Mouse (Mus musculus) ZHBTc4 (cell line): ENCODE measurements around the gene Hook2.

Experiments
- DNase-seq: peaks from one replicate; pipeline ENCODE4 v3.0.0-alpha.2; 2011; ENCODE audit warnings: low read depth, low spot score

The Hook2 gene

GRCm38 (mm10) chr8:84973079-84973478, 17.3 kb upstream of the Hook2 start:
- no peak for DNase-seq

DNA sequence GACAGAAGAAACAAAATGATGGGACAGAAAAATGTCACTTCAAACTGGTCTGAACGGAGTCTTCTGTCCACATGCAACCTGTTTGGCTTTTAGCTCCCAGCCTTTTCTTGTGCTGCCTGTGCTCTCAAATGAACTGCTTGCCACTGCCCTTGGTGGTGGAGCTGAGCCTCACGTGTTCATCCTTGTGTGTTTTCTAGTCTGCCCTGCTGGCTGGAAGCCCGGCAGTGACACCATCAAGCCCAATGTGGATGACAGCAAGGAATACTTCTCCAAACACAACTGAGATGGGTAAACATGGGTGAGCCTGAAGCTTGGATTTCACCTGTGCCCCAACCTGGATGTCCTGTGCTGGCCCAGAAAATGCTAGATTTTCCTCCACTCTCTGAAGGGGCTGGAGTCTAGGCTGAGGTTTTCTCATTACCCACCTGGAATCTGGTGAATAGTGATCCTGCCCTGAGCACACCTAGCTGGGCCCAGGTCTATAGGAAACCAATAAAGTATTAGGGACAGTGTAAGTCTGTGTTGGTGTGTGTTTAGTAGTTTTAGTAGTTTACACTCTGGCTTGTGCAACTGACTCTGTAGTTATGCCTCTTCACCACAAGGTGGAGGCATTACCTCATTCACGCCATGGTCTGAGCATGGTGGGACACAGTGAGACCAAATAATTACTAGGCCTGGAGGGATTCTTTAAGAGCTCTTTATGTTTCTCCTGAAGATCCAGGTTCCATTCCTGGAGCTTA, 16.4 kb upstream of the Hook2 start:
- peak; percentile 81 for DNase-seq

DNA sequence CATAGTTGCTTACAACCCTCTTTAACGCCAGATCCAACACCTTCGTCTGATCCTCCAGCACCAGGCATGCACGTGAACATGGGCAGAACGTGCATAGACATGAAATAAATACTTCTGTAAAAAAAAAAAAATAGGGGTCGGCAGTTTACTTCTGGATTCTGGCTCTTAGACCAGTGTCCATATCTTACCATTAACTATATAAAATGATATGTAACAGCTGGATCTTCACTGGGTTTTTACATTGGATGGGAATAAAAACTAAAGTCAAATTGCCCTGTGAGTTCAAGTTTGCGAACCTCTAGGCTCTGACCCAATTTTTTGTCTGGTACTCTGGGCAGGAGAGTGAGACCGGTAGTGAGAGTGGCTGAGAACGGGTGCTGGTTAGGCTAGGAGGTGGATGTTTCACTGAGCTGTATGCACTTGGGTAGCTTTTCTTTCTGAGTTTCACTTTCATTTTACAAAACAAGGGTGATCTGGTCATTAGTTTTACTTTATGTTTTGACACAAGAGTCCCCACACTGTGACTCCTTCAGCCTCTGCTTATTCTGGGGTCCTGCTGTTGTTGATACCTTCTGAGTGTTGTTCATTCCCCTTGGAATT, 15.8 kb upstream of the Hook2 start:
- DNase-seq: no peak

GRCm38 (mm10) chr8:84975434-84975833, 15.0 kb upstream of the Hook2 start:
- peak; percentile 79 for DNase-seq

DNA sequence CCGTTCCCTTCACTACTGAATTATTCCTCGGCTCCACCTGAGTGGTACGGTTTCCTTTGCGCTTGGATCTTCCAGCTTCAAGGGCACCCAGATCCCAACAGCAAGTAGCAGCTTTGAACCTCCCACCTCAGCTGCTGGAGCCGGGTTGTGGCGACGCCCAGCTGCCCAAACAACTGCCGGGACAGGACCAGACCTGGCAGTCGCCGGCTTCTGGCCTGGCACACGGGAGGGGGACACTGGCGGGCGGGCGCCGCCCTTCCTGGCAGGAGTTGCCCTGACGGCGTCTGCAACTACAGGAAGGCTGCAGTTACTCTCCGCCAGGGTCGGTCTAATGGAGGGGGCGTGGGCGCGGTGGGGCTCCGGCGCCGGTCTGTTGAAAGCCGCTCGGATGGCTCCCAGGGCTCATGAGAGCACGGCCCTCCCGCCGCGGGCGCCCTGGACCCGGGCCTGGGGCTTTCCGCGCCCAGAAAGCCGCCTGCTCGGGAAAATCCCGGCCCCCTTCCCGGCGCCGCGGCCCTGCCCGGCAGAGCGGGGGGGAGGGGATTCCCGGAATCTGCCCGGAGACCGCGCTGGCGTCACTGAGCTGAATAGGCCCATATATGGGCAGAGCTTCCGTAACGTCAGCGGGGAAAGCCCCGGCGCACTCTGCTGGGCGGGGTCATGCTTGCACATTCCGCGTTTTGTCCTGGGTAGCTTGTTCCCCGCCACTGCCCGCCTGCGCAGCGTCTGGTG, 14.2 kb upstream of the Hook2 start:
- DNase-seq: peak; percentile 97

- no peak for DNase-seq
Observed at GRCm38 (mm10) chr8:84976763-84977434, 13.5 kb upstream of the Hook2 start.

DNA sequence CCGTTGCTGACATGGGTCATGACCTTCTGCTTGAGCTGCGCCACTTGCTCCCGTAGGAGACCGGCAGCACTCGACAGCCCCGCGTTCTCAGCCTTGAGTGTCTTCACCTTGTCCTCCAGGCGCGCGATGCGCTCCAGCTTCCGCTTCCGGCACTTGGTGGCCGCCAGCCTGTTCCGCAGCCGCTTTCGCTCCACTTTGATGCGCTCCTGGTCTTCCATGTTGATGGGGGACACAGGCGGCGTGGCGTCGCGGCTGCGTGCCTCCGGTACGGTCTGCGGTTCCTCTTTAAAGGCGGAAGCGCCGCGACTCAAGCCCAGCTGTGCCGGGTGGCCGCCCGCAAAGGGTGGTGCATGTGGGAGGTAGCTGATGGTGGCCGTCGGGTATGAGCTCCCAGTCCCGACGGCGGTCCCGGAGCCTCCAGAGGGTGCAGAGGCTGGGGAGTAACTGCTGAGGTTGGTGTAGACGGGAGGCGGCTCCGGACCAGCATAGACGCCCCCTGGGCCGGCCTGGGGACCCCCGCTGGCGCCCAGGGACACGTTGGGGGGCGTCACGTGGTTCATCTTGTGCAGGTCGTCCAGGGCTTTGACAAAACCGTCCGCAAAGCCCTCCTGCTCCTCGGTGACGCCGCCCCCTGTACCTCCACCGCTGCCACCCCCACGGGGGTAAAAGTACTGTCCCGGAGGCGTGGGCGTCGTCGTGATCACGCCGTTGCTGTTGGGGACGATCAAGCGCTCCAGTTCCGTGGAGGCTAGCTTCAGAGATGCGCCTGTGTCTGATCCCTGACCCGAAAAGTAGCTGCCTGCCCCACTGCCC, 12.8 kb upstream of the Hook2 start:
- DNase-seq: peak; percentile 85

DNA sequence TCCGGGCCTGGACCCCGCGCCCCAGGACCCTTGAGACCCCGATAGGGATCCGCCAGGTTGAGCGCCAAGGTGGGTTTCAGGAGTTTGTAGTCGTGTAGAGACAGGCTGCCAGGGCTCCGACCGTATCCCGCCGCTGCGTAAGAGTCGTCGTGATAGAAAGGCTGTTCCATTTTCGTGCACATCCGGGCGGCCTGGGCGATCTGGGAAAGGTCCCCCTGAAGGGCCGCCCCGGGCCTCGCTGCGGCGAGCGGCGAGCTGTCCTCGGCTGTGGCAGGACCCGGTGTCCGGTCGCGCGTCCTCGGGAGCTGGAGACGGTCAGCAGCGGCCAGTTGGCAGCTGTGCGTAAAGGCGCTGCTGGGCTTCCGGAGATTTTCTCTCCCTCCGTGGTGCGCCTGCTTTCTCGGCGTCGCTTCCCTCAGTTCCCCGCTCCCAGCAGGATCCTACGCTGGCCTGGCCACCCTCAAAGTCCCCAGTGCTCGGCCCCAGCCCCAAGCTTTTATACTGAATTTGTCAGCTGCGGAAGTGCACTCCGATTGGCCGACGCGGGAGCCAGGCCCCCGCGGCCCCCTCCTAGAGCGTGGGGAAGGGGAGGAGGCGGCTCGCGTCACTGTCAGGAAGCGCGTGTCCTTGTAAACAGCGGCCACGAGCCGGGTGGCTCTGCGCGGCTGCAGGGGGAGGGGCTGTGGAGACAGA, 12.0 kb upstream of the Hook2 start, which contains the start of gene Junb:
Gene Junb (minus strand): TSS at position 471 of the 693 bp plus-strand sequence.
- DNase-seq: peak; percentile 93

DNA sequence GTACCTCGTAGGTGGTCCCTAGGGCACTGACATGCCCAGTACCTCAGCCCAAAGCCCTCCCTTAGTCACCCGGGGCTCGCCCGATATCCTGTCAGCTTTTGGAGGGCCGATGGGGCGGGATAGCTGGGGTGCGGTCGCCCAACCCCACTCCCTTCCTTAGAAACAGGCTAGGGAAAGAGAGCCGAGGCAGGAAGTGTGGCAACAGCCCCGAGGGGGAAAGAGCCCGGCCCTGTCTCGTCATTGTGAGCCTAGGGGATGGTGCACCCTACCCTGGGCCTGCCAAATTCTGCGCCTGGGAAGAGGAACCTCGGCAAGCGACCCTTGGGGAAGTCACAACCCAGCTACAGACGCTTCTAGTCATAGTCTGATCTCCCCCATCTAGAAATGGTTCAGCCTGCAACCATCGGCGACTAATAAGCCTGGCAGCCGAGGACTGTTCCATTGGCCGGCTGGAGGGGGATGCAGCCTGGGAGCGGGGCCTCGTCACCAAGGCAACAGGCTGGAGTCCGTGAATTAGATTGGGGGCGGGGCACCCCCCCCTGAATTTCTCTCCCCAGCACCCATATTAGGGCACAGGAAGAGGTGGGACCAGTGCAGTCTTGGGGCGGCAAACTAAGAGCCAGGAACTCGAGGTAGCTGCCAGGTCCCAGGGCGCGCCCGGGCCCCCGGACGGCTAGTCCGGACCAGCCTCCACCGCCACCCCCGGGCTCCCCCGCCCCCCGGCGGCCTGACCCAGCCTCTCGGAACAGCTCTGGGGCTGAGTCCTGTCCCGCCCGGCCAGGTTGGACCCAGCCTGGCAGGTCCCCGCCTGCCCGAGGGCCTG, 10.6 kb upstream of the Hook2 start:
- peak; percentile 95 for DNase-seq

GRCm38 (mm10) chr8:84980622-84981358, 9.6 kb upstream of the Hook2 start:
- DNase-seq: peak; percentile 35

GRCm38 (mm10) chr8:84981644-84982498, 8.5 kb upstream of the Hook2 start:
- no peak for DNase-seq

DNA sequence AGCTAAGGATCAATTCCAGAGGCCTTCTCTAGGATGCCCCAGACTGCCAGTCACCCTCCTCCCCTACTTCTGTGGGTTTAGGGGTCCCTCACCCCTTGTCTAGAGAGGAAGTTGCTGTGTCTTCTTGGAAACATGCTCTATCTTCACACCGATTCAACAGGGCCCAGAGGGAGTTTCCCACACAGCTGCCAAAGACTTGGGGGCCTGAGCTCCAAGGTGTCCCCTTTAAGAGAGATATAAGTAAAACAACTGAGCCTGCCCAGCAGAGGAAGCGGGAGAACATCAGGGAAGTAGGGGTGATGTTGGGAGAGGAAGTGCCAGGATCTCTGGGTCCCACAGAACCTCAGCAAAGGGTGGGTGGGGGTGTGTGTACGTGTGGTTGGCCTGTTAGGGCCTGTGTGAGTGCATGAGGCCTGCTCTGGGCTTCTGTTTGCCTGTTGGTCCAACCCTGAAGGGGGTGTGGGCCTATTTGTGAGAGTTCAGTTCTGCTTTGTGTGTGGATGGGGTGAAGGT, 7.8 kb upstream of the Hook2 start:
- no peak for DNase-seq

- no peak for DNase-seq
Observed at GRCm38 (mm10) chr8:84984294-84985048, 5.9 kb upstream of the Hook2 start.

DNA sequence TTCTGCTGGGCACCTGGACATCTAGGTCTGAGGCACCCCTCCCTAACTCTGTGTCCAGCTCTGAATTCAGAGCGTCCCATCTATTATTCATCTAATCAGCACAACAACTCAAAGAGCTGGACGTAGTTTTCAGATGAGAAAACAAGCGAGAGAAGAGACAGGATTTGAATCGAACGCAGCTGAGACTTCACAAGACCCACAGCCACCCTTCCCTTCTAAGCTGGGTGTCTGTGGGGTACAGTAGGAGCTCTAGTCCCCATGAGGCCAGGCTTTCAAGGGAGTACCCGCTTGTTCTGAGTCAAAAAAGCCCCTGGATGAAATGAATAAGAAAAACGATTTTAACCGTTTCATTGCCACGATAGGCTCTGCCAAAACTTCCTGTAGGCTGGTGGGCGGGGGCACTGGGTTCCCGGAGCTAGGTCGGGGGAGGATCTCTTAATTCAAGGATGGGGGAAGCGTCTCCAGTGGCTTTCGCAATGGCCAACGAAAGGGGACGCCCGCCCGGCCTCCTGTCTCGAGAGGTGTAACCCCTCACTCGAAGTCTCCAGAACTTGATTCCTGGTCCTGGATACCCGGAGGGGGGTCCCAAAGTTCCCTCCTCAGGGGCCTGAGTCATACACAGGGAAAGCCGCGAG, 5.2 kb upstream of the Hook2 start:
- DNase-seq: no peak

GRCm38 (mm10) chr8:84985684-84986378, 4.6 kb upstream of the Hook2 start:
- peak; percentile 95 for DNase-seq

- no peak for DNase-seq
Observed at GRCm38 (mm10) chr8:84986379-84986945, 3.9 kb upstream of the Hook2 start.
